In genomic region chr19:24484612-24485194, GRCm38 (mm10) we compare ENCODE assay signal across 16 mouse cellular contexts. TPM values are rescaled to one million over a fixed set of nuclear protein-coding genes. Genes with fewer than 3 reads are reported as not detected.
DNase-seq lines count a peak whose midpoint lies in the region; ATAC-seq lines count a peak whose summit lies in the region.
"Had no signal": no experiment of that assay in that cellular context is flagged by ENCODE, and none has a peak within 500 bp of the region (broad histone marks: within the 10 kb centered on the region; RNA-seq: fewer than 3 reads in every experiment).

No protein-coding gene starts in this region.

- H3K9ac ChIP-seq in heart, embryonic 12.5 days: no peak overlapping the region
- no peak overlapping the region for H3K9ac ChIP-seq in midbrain, embryonic 11.5 days (ENCODE audit: low read length)
- H3K9ac ChIP-seq in midbrain, embryonic 15.5 days: no peak overlapping the region
- H3K9ac ChIP-seq in midbrain, embryonic 14.5 days (replicated peaks; ENCODE audit: low read length): no peak overlapping the region
- H3K9ac ChIP-seq: hindbrain, embryonic 15.5 days had no signal

- H3K4me2 ChIP-seq in heart, embryonic 12.5 days: no peak overlapping the region
- H3K4me2 ChIP-seq in midbrain, embryonic 11.5 days: no peak overlapping the region
- no peak overlapping the region for H3K4me2 ChIP-seq in midbrain, embryonic 15.5 days
- no peak overlapping the region for H3K4me2 ChIP-seq in midbrain, embryonic 14.5 days (ENCODE audit: low read length)
- H3K4me2 ChIP-seq: heart, embryonic 11.5 days; hindbrain, embryonic 15.5 days had no signal

- 64% methylated on average over 4 of the region's 4 CpGs for WGBS in heart, embryonic 12.5 days
- 22% methylated on average over 3 of the region's 4 CpGs for WGBS in midbrain, embryonic 11.5 days
- 13% methylated on average over 4 of the region's 4 CpGs for WGBS in midbrain, embryonic 15.5 days
- 7% methylated on average over 4 of the region's 4 CpGs for WGBS in midbrain, embryonic 14.5 days

- no peaks in the 10 kb centered on the region for H3K9me3 ChIP-seq in heart, embryonic 12.5 days (replicated peaks)
- no peaks in the 10 kb centered on the region for H3K9me3 ChIP-seq in midbrain, embryonic 11.5 days (ENCODE audit: control insufficient read depth, low read length)
- no peaks in the 10 kb centered on the region for H3K9me3 ChIP-seq in midbrain, embryonic 15.5 days
- H3K9me3 ChIP-seq in midbrain, embryonic 14.5 days (ENCODE audit: control insufficient read depth, low read length): no peaks in the 10 kb centered on the region
- H3K9me3 ChIP-seq: embryonic facial prominence, embryonic 10.5 days; hindbrain, embryonic 15.5 days had no signal

- no peaks in the 10 kb centered on the region for H3K36me3 ChIP-seq in heart, embryonic 12.5 days
- H3K36me3 ChIP-seq in midbrain, embryonic 11.5 days (ENCODE audit: control insufficient read depth, insufficient read depth, low read length): no peaks in the 10 kb centered on the region
- no peaks in the 10 kb centered on the region for H3K36me3 ChIP-seq in midbrain, embryonic 15.5 days (replicated peaks)
- no peaks in the 10 kb centered on the region for H3K36me3 ChIP-seq in midbrain, embryonic 14.5 days (ENCODE audit: control insufficient read depth, insufficient read depth, low read length)
- H3K36me3 ChIP-seq: embryonic facial prominence, embryonic 10.5 days; hindbrain, embryonic 15.5 days had no signal

- peaks cover 14% of the 10 kb centered on the region for H3K4me1 ChIP-seq in heart, embryonic 12.5 days (replicated peaks)
- H3K4me1 ChIP-seq in midbrain, embryonic 11.5 days (ENCODE audit: control insufficient read depth, insufficient read depth, low read length): peaks cover 14% of the 10 kb centered on the region
- no peaks in the 10 kb centered on the region for H3K4me1 ChIP-seq in midbrain, embryonic 15.5 days
- no peaks in the 10 kb centered on the region for H3K4me1 ChIP-seq in midbrain, embryonic 14.5 days (ENCODE audit: control insufficient read depth, insufficient read depth, low read length)
- H3K4me1 ChIP-seq: hindbrain, embryonic 15.5 days had no signal

- no peak overlapping the region for H3K27ac ChIP-seq in heart, embryonic 12.5 days (ENCODE audit: poor library complexity, severe bottlenecking)
- no peak overlapping the region; the same call in 1 of the 2 replicates for H3K27ac ChIP-seq in midbrain, embryonic 11.5 days (ENCODE audit: low read depth, low read length)
- H3K27ac ChIP-seq in midbrain, embryonic 15.5 days: no peak overlapping the region
- H3K27ac ChIP-seq in midbrain, embryonic 14.5 days (replicated peaks; ENCODE audit: low read depth, low read length): 0 out of 2 replicates have a peak overlapping the region, but pooled peaks have one; percentile 15
- H3K27ac ChIP-seq: embryonic facial prominence, embryonic 10.5 days; hindbrain, embryonic 15.5 days had no signal

- no peak for ATAC-seq in heart, embryonic 12.5 days (ENCODE audit: insufficient number of reproducible peaks, low FRiP score)
- ATAC-seq in midbrain, embryonic 11.5 days (ENCODE audit: low FRiP score): peak; percentile 90
- no peak for ATAC-seq in midbrain, embryonic 15.5 days (replicated peaks)
- ATAC-seq in midbrain, embryonic 14.5 days (ENCODE audit: low FRiP score, low TSS enrichment): peak; percentile 66; the same call in 1 of the 2 replicates

- DNase-seq in heart, adult 11 months: peak; percentile 21
- DNase-seq in midbrain, embryonic 11.5 days (ENCODE audit: low spot score, missing footprints): peak; percentile 87
- DNase-seq in midbrain, embryonic 14.5 days: peak; percentile 45
- DNase-seq in left cerebral cortex, adult 8-10 months (ENCODE audit: low spot score in 2 of 2): no peak
- DNase-seq: adrenal gland, adult 2 months; adrenal gland, postnatal 25 days; cerebellum, adult 2 months; cerebellum, postnatal 10 days; gastrocnemius, postnatal 36 days; heart, adult 18-20 months; heart, postnatal 36 days had no signal

- H3K4me3 ChIP-seq in heart, embryonic 12.5 days: no peak overlapping the region
- no peak overlapping the region for H3K4me3 ChIP-seq in midbrain, embryonic 11.5 days (ENCODE audit: low read depth, low read length)
- H3K4me3 ChIP-seq in midbrain, embryonic 15.5 days: no peak overlapping the region
- no peak overlapping the region for H3K4me3 ChIP-seq in midbrain, embryonic 14.5 days (replicated peaks; ENCODE audit: low read depth, low read length)
- H3K4me3 ChIP-seq: embryonic facial prominence, embryonic 10.5 days; hindbrain, embryonic 15.5 days had no signal

- H3K27me3 ChIP-seq in heart, embryonic 12.5 days (replicated peaks): no peaks in the 10 kb centered on the region
- H3K27me3 ChIP-seq in midbrain, embryonic 11.5 days (ENCODE audit: control insufficient read depth, insufficient read depth, low read length): no peaks in the 10 kb centered on the region; the same call in 1 of the 2 replicates
- H3K27me3 ChIP-seq in midbrain, embryonic 15.5 days (replicated peaks): 0 out of 2 replicates have a peak, but pooled peaks cover 2% of the 10 kb centered on the region
- no peaks in the 10 kb centered on the region for H3K27me3 ChIP-seq in midbrain, embryonic 14.5 days (ENCODE audit: control insufficient read depth, insufficient read depth, low read length)
- H3K27me3 ChIP-seq: hindbrain, embryonic 15.5 days had no signal

RNA-seq across cellular contexts. Expression of gene Fam122a, which starts 7.5 kb away (rescaled TPM):
- 53.4 and 56.1 TPM in 2 replicates for polyA plus RNA-seq in heart, embryonic 12.5 days (2016; fragmentation: Nextera tagmentation; extraction: Ambion mirVana)
- polyA plus RNA-seq in midbrain, embryonic 11.5 days (2014; fragmentation: Nextera tagmentation; extraction: Ambion mirVana): 48.3 and 50.6 TPM in 2 replicates
- 48.7 and 52.4 TPM in 2 replicates for polyA plus RNA-seq in midbrain, embryonic 15.5 days (2015; fragmentation: Nextera tagmentation; extraction: Ambion mirVana)
- polyA plus RNA-seq in midbrain, embryonic 14.5 days (2014; fragmentation: Nextera tagmentation; extraction: Ambion mirVana): 55.6 and 61.2 TPM in 2 replicates
- total RNA-seq in left cerebral cortex, adult 8-10 months (2022): 10 to 100 TPM; 22.3 to 30.1 (median 27.6) TPM

Comparison
In these comparisons a context has a peak if more than half of its experiments do, and no peak if none do; other contexts are left out.
1. ATAC-seq: peak in midbrain, embryonic 11.5 days (single experiment) and midbrain, embryonic 14.5 days (single experiment); none in heart, embryonic 12.5 days (single experiment) and midbrain, embryonic 15.5 days (single experiment).
2. DNase-seq: peak in heart, adult 11 months (single experiment), midbrain, embryonic 11.5 days (single experiment) and midbrain, embryonic 14.5 days (single experiment); none in left cerebral cortex, adult 8-10 months (0 of 2).